Mouse (Mus musculus) neural tube, embryonic 15.5 days (tissue): ENCODE measurements around the gene Gm20388. TPM values are rescaled to one million over a fixed set of nuclear protein-coding genes. Genes with fewer than 3 reads are reported as not detected.

ENCODE experiments used
- ATAC-seq: fragments of 200-750 bp; cut with Nextera tagmentation; 2 replicates; pipeline ENCODE4 v1.8.0; 2017; ENCODE audit warnings: mild to moderate bottlenecking, moderate TSS enrichment, moderate library complexity; ENCODE audit not compliant: low FRiP score
- H3K27ac ChIP-seq: fragments of 300-500 bp; sonication (generic); replicated peaks from 2 replicates; pipeline ENCODE4 v1.5.1; 2015; ENCODE audit warnings: mild to moderate bottlenecking, inconsistent platforms
- H3K27me3 ChIP-seq: fragments of 300-500 bp; sonication (generic); replicated peaks from 2 replicates; pipeline ENCODE4 v1.6.1; 2015; ENCODE audit warnings: inconsistent platforms
- H3K36me3 ChIP-seq: fragments of 300-500 bp; sonication (generic); 2 replicates; pipeline ENCODE4 v1.6.1; 2015; ENCODE audit warnings: inconsistent platforms
- H3K4me1 ChIP-seq: fragments of 300-500 bp; sonication (generic); 2 replicates; pipeline ENCODE4 v1.6.1; 2015; ENCODE audit warnings: inconsistent platforms
- H3K4me2 ChIP-seq: fragments of 300-500 bp; sonication (generic); 2 replicates; pipeline ENCODE4 v1.6.1; 2015; ENCODE audit warnings: inconsistent platforms, mild to moderate bottlenecking, moderate library complexity
- H3K4me3 ChIP-seq: fragments of 300-500 bp; sonication (generic); replicated peaks from 2 replicates; pipeline ENCODE4 v1.5.1; 2015; ENCODE audit warnings: mild to moderate bottlenecking, inconsistent platforms
- H3K9ac ChIP-seq: fragments of 300-500 bp; sonication (generic); replicated peaks from 2 replicates; pipeline ENCODE4 v1.6.1; 2015; ENCODE audit warnings: mild to moderate bottlenecking, inconsistent platforms
- H3K9me3 ChIP-seq: fragments of 300-500 bp; sonication (generic); replicated peaks from 2 replicates; pipeline ENCODE4 v1.6.1; 2016; ENCODE audit warnings: inconsistent platforms
- WGBS: fragments of 180-500 bp; shearing (Covaris S2); methylation state at CpG from one replicate; pipeline ENCODE4 v1.1.7; 2015; ENCODE audit warnings: mixed read lengths; 5-methylcytosine and 5-hydroxymethylcytosine counted together
- polyA plus RNA-seq: library from polyadenylated mRNA; unstranded; fragments of >200 nt; fragmentation: Nextera tagmentation; extraction: Ambion mirVana; gene quantifications from 2 replicates; pipeline ENCODE4 v1.2.1, GENCODE M21; 2015

Gene Gm20388
- polyA plus RNA-seq, 1 experiment from 2014 or later, result not detected

DNA sequence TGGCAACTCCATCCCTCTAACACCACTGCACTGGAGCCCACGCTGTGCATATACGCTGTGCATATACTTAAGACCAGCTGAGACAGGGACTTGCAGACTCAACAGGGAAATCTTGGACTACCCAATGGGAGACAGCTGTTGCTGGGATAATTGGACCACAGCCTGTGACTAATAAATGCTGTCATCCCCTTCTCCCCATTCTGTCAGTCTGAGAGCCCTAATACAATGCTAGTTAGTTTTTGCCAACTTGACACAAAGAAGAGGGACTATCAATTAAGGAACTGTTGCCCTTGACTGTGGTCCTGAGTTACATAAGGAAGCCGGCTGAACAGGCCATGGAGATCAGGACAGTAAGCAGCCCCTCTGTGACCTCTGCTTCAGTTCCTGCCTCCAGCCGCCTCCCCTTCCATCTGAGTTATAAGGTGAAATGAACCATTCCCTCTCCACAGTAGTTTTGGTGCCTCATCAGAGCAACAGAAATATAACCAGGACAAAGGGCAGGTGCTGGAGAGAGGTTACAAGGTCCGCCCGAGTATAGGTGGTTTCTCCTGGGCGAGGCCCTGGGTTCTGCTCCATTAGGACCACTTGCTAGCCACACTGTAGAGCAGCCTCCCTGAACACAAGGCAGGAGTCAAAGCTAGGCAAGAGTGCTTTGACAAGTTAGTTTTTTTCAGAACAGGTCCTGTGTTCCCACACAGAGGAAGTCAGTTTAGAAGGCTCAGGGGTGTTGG is 745.8 kb downstream of the Gm20388 start:
- WGBS, result 82% methylated on average over 7 of the region's 7 CpGs
- Histone ChIP-seq H3K9me3 (no peaks in the 10 kb centered on the region), H3K4me1 (no peaks in the 10 kb centered on the region), H3K4me3 (no peak overlapping the region), H3K9ac (no peak overlapping the region), H3K4me2 (no peak overlapping the region), H3K27me3 (no peaks in the 10 kb centered on the region), H3K36me3 (peaks cover 56% of the 10 kb centered on the region), H3K27ac (no peak overlapping the region)
- ATAC-seq, result no peak

- Histone ChIP-seq H3K27me3 (no peaks in the 10 kb centered on the region), H3K27ac (no peak overlapping the region), H3K36me3 (peaks cover 56% of the 10 kb centered on the region), H3K4me2 (no peak overlapping the region), H3K4me1 (no peaks in the 10 kb centered on the region), H3K9me3 (no peaks in the 10 kb centered on the region), H3K9ac (no peak overlapping the region), H3K4me3 (no peak overlapping the region)
- 90% methylated on average over 8 of the region's 8 CpGs for WGBS
- ATAC-seq, result no peak
Observed at GRCm38 (mm10) chr8:120657415-120657814, 746.8 kb downstream of the Gm20388 start.

DNA sequence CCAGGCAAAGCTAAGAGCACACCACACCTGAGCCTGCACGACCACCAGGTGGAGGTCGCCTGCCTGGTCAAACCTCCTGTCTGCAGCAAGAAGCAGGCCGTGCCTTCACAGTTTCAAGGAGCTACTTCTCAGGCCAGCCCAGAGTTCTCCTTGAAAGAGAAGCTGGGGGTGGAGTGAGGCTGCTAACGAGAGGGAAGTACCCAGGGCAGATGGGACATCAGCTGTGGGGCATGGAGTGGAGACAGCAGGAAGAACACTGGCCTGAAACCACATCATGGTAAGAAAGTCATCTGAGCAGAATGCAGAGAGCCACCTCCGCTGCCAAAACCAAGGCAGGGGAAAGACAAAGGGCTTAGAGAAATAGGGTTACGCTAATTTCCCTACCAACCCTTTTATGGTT is 753.9 kb downstream of the Gm20388 start:
- H3K4me2 ChIP-seq, result no peak overlapping the region
- H3K9ac ChIP-seq, result no peak overlapping the region; the same call in 1 of the 2 replicates
- H3K4me1 ChIP-seq, result peaks cover 51% of the 10 kb centered on the region
- H3K4me3 ChIP-seq, result no peak overlapping the region
- peaks cover 1% of the 10 kb centered on the region; the same call in 1 of the 2 replicates for H3K36me3 ChIP-seq
- 77% methylated on average over 6 of the region's 6 CpGs for WGBS
- no peak for ATAC-seq
- H3K9me3 ChIP-seq, result no peaks in the 10 kb centered on the region
- no peak overlapping the region for H3K27ac ChIP-seq
- H3K27me3 ChIP-seq, result no peaks in the 10 kb centered on the region

DNA sequence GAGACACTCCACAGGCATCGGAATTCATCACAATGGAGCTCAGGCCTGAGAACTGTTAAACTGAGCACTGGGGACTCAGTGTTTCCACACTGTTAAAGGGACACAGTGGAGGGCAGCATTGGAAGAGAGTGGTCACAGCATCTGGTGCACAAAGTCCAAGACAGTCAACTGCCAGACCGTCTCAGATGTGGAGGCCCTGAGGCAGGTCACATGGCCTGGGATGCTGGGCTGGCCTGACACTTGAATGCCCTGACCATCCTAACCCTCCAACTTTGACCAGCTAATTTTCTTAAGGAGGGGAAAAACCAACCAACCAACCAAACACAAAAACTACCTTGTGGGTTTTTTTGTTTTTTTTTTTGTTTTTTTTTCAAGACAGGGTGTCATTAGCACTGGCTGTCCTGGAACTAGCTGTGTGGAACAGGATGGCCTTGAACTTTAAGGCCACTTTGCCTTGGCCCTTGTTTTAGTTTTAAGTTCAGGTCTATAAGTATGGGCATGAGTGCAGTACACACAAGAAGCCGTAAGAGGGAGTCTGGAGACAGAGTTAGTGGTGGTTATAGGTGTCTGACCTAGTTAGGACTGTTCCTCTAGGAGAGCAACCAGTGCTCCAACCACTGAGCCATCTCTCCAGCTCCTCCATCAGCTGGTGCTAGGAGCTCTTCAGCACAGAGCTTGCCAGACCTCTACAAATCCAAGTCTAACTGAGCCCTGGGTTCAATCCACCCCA is 755.2 kb downstream of the Gm20388 start:
- Histone ChIP-seq H3K27ac (no peak overlapping the region), H3K4me3 (peak overlapping the region; percentile 76), H3K9me3 (no peaks in the 10 kb centered on the region), H3K4me1 (peaks cover 64% of the 10 kb centered on the region), H3K36me3 (peaks cover 11% of the 10 kb centered on the region), H3K9ac (0 out of 2 replicates have a peak overlapping the region, but pooled peaks have one; percentile 23), H3K4me2 (peak overlapping the region; percentile 84), H3K27me3 (no peaks in the 10 kb centered on the region)
- ATAC-seq, result no peak
- 75% methylated on average over 3 of the region's 3 CpGs for WGBS

GRCm38 (mm10) chr8:120666807-120667470 is 756.3 kb downstream of the Gm20388 start:
- Histone ChIP-seq H3K36me3 (peaks cover 20% of the 10 kb centered on the region), H3K4me3 (peak overlapping the region; percentile 76), H3K9ac (peak overlapping the region; percentile 89), H3K4me1 (peaks cover 75% of the 10 kb centered on the region), H3K4me2 (peak overlapping the region; percentile 84), H3K27me3 (no peaks in the 10 kb centered on the region), H3K9me3 (no peaks in the 10 kb centered on the region), H3K27ac (peak overlapping the region; percentile 89; the same call in 1 of the 2 replicates)
- 2% methylated on average over 17 of the region's 17 CpGs for WGBS
- ATAC-seq, result no peak

DNA sequence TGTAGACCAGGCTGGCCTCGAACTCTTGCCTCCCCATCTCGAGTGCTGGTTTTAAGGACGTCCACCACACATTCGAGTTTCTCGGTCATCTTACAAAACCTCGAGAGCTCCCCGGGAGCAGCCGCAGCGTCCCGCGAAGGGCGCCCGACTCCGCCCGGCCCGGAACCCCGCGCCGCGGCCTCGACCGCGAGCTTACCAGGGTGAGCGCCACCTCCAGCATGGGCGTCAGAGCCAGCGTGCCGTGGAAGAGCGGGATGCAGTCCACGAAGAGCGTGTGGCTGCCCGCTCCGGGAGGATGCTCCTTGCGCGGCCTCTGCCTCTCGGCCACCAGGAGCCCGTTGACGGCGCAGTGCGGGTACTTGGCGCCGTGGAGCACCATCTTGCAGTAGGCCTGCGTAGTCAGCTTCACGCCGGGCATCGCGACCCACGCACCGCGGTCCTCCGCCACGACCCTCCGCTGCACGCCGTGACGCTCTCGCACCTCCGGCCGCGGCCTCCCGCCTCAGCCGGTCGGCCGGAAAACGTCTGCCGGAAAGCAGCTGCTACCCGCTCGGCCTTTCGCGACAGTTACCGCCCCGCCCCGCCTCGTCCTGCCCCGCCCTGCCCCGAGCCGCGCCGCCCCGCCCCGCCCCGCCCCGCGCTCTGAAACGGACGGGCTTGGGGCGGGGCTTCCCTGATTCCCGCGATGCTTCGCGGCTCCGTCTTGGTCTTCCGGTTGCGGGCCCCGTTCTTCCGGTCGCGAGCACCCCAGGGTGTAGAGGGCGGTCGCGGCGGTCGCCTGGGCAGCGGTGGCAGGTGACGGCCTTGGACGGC is 757.1 kb downstream of the Gm20388 start, which contains the start of the genes Gm27021 and Cox4i1:
Gene Gm27021, minus strand, starts transcription at position 519 of the 813 bp plus-strand sequence.
Gene Cox4i1, plus strand, starts transcription at position 662 of the 813 bp plus-strand sequence.
- peak within 1 kb of the TSS; percentile 84 for H3K4me2 ChIP-seq
- H3K27me3 ChIP-seq, result no peaks in the 10 kb centered on the region
- H3K27ac ChIP-seq, result peak within 1 kb of the TSS; percentile 89
- peaks cover 75% of the 10 kb centered on the region for H3K4me1 ChIP-seq
- peaks cover 29% of the 10 kb centered on the region for H3K36me3 ChIP-seq
- peak within 1 kb of the TSS; percentile 89 for H3K9ac ChIP-seq
- under 1% methylated on average over 91 of the region's 105 CpGs for WGBS
- ATAC-seq, result peak; percentile 95
- H3K9me3 ChIP-seq, result no peaks in the 10 kb centered on the region
- peak within 1 kb of the TSS; percentile 76 for H3K4me3 ChIP-seq

DNA sequence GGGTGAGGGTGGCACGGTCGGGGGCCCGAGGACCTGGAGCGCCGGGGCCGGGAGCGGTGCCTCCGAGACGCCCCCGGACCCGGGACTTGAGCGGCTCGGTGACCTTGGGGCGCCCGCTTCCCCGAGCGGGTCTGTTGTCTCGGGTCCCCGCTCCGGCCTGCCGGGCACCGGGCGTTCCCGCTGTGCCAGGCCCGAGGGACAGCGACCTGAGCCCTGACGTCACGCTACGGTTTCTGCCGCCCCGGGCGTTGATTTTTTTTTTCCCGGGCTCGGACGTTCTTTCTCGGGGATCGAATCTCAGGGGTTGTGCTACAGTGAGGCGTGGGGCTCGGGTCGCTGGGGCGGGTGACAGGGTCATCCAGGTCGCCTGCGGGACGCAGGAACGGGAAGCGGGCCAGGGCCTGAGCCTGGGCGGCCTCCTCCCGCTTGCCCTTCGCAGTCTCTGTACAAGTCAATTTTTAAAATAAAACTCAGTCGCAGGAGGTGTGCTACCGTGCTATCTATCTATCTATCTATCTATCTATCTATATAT is 757.8 kb downstream of the Gm20388 start, which contains the start of gene Emc8:
Gene Emc8, minus strand, starts transcription at position 200 of the 532 bp plus-strand sequence.
- Histone ChIP-seq H3K4me3 (peak within 1 kb of the TSS; percentile 76), H3K36me3 (peaks cover 35% of the 10 kb centered on the region), H3K4me2 (peak within 1 kb of the TSS; percentile 84), H3K27ac (peak within 1 kb of the TSS; percentile 89), H3K9ac (peak within 1 kb of the TSS; percentile 89), H3K27me3 (no peaks in the 10 kb centered on the region), H3K4me1 (peaks cover 70% of the 10 kb centered on the region), H3K9me3 (no peaks in the 10 kb centered on the region)
- WGBS, result under 1% methylated on average over 41 of the region's 51 CpGs
- ATAC-seq, result 0 out of 2 replicates have a peak, but pooled peaks have one; percentile 0

GRCm38 (mm10) chr8:120671775-120672174 is 761.1 kb downstream of the Gm20388 start:
- Histone ChIP-seq H3K9ac (no peak overlapping the region), H3K36me3 (peaks cover 50% of the 10 kb centered on the region), H3K9me3 (no peaks in the 10 kb centered on the region), H3K4me2 (no peak overlapping the region), H3K27me3 (no peaks in the 10 kb centered on the region), H3K4me3 (no peak overlapping the region), H3K4me1 (peaks cover 39% of the 10 kb centered on the region), H3K27ac (no peak overlapping the region)
- ATAC-seq, result no peak
- WGBS, result 38% methylated on average over 6 of the region's 6 CpGs

- peaks cover 32% of the 10 kb centered on the region for H3K4me1 ChIP-seq
- no peak overlapping the region for H3K4me3 ChIP-seq
- H3K9ac ChIP-seq, result no peak overlapping the region
- no peaks in the 10 kb centered on the region for H3K27me3 ChIP-seq
- H3K27ac ChIP-seq, result no peak overlapping the region
- no peak for ATAC-seq
- H3K36me3 ChIP-seq, result peaks cover 50% of the 10 kb centered on the region
- H3K9me3 ChIP-seq, result no peaks in the 10 kb centered on the region
- H3K4me2 ChIP-seq, result no peak overlapping the region
- WGBS, result 91% methylated on average over 16 of the region's 16 CpGs
Observed at GRCm38 (mm10) chr8:120672626-120673229, 762.1 kb downstream of the Gm20388 start.

DNA sequence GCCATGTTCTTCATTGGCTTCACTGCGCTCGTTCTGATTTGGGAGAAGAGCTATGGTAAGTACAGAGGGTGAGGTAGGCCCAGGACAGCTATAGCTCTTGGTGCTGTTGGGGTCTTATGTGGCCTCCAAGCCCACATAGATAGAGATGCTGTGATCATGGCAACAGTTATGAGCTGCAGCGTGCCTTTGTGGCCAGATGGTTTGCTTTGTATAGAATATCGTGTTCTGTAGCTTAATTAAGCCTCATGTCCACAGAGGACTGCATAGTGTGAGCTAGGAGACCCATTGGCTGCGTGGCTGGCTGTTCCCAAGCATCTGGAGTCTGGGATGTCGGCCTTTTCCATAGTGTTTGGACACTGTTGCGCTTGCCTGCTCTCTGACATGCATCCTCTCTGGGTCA is 762.7 kb downstream of the Gm20388 start:
- no peak for ATAC-seq
- Histone ChIP-seq H3K9me3 (no peaks in the 10 kb centered on the region), H3K4me2 (no peak overlapping the region), H3K27me3 (no peaks in the 10 kb centered on the region), H3K4me3 (no peak overlapping the region), H3K27ac (no peak overlapping the region), H3K36me3 (peaks cover 50% of the 10 kb centered on the region), H3K4me1 (peaks cover 32% of the 10 kb centered on the region), H3K9ac (no peak overlapping the region)
- WGBS, result 88% methylated on average over 7 of the region's 7 CpGs
